Mouse (Mus musculus) ovary, adult 2 months (tissue): ENCODE measurements around the gene Slc35f5. TPM values are rescaled to one million over a fixed set of nuclear protein-coding genes. Genes with fewer than 3 reads are reported as not detected.

ENCODE experiments used
- polyA plus RNA-seq: library from polyadenylated mRNA; depleted of rRNA; stranded (reverse); fragments of >200 nt; gene quantifications from 2 replicates; pipeline ENCODE4 v1.2.3, GENCODE M21; 2012; rRNA removed

The Slc35f5 gene
- 19.9 and 22.4 TPM in 2 replicates for polyA plus RNA-seq

GRCm38 (mm10) chr1:125560259-125561192 lies at the start of gene Slc35f5:
Gene Slc35f5, plus strand, starts transcription at chr1:125560595.

Other genes starting within 250 kb of the Slc35f5 start
- 30.0 and 31.2 TPM in 2 replicates for gene Actr3, start 124.9 kb upstream of the Slc35f5 start, polyA plus RNA-seq
- gene Gpr39, start 116.4 kb downstream of the Slc35f5 start, polyA plus RNA-seq: 6.7 and 9.2 TPM in 2 replicates